Mouse (Mus musculus): ENCODE results near the gene Pde1a.

DNA sequence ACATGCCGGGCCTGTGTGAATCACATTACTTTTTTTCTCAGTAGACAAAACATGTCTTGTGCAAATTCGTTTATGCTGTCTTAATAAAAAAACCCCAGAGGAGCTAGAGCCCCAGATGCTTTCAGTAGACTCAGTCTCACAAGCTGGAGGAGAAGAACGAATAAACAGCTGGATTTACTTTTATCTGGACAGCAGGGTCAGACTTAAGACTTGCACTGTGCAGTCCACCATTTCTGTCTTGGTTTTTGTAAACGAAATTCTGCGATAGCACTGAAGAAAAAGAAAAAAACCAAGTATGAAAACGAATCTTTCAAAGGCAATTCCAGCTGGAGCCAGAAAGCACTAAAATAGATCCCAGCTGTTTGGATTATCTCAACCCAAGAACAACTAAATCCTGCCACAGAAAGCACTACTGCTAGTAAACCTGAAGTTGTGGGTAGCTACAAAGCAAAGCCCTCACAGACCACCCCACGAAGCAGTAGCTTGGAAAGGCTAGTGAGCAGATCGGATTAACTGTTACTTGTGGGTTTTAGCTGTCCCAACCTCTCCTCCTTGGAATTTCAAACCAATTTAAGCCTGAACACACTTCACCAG lies 343.6 kb downstream of the Pde1a start:
- TF ChIP-seq CTCF (IDR thresholded peaks at IDR 0.05; ENCODE audit: low read depth) (no peak), EP300 (optimal IDR thresholded peaks at IDR 0.05) (no peak)
